Mouse (Mus musculus): ENCODE data around the gene Itgb4. TPM values are rescaled to one million over a fixed set of nuclear protein-coding genes. Genes with fewer than 3 reads are reported as not detected.

Gene Itgb4
- total RNA-seq, 2 experiments from 2014 or later: not detected

GRCm38 (mm10) chr11:116024356-116024808 lies 49.9 kb downstream of the Itgb4 start:
- ATAC-seq (replicated peaks; ENCODE audit: low FRiP score, poor library complexity, severe bottlenecking): peak; percentile 88

GRCm38 (mm10) chr11:116025056-116025845 lies 50.7 kb downstream of the Itgb4 start:
- ATAC-seq (replicated peaks; ENCODE audit: low FRiP score, poor library complexity, severe bottlenecking): no peak

GRCm38 (mm10) chr11:116027756-116028155 lies 53.2 kb downstream of the Itgb4 start, which contains the start of gene H3f3b:
Gene H3f3b (minus strand): TSS chr11:116027962.
- no peak for ATAC-seq (replicated peaks; ENCODE audit: low FRiP score, poor library complexity, severe bottlenecking)

- ATAC-seq (replicated peaks; ENCODE audit: low FRiP score, poor library complexity, severe bottlenecking): no peak
Measured at GRCm38 (mm10) chr11:116028177-116028865, 53.8 kb downstream of the Itgb4 start.

GRCm38 (mm10) chr11:116029086-116029865 lies 54.8 kb downstream of the Itgb4 start:
- no peak for ATAC-seq (replicated peaks; ENCODE audit: low FRiP score, poor library complexity, severe bottlenecking)

- ATAC-seq (replicated peaks; ENCODE audit: low FRiP score, poor library complexity, severe bottlenecking): peak; percentile 87
Measured at GRCm38 (mm10) chr11:116030088-116030897, 55.8 kb downstream of the Itgb4 start, which contains the start of gene Unk. Gene Unk (plus strand): TSS chr11:116030322.

- ATAC-seq (replicated peaks; ENCODE audit: low FRiP score, poor library complexity, severe bottlenecking): peak; percentile 38
Measured at GRCm38 (mm10) chr11:116030898-116031845, 56.7 kb downstream of the Itgb4 start.

- ATAC-seq (replicated peaks; ENCODE audit: low FRiP score, poor library complexity, severe bottlenecking): no peak
Measured at GRCm38 (mm10) chr11:116034584-116034983, 60.1 kb downstream of the Itgb4 start.

GRCm38 (mm10) chr11:116036671-116037070 lies 62.2 kb downstream of the Itgb4 start:
- ATAC-seq (replicated peaks; ENCODE audit: low FRiP score, poor library complexity, severe bottlenecking): no peak

GRCm38 (mm10) chr11:116037826-116038225 lies 63.3 kb downstream of the Itgb4 start:
- ATAC-seq (replicated peaks; ENCODE audit: low FRiP score, poor library complexity, severe bottlenecking): no peak

GRCm38 (mm10) chr11:116040593-116040992 lies 66.1 kb downstream of the Itgb4 start:
- ATAC-seq (replicated peaks; ENCODE audit: low FRiP score, poor library complexity, severe bottlenecking): no peak

GRCm38 (mm10) chr11:116041833-116042232 lies 67.3 kb downstream of the Itgb4 start:
- ATAC-seq (replicated peaks; ENCODE audit: low FRiP score, poor library complexity, severe bottlenecking): no peak

GRCm38 (mm10) chr11:116042372-116043138 lies 68.0 kb downstream of the Itgb4 start:
- ATAC-seq (replicated peaks; ENCODE audit: low FRiP score, poor library complexity, severe bottlenecking): peak; percentile 38; the same call in 1 of the 2 replicates

- no peak for ATAC-seq (replicated peaks; ENCODE audit: low FRiP score, poor library complexity, severe bottlenecking)
Measured at GRCm38 (mm10) chr11:116043286-116043685, 68.8 kb downstream of the Itgb4 start.

- no peak for ATAC-seq (replicated peaks; ENCODE audit: low FRiP score, poor library complexity, severe bottlenecking)
Measured at GRCm38 (mm10) chr11:116045173-116045572, 70.7 kb downstream of the Itgb4 start.

- no peak for ATAC-seq (replicated peaks; ENCODE audit: low FRiP score, poor library complexity, severe bottlenecking)
Measured at GRCm38 (mm10) chr11:116049610-116050009, 75.1 kb downstream of the Itgb4 start.

GRCm38 (mm10) chr11:116050196-116050595 lies 75.7 kb downstream of the Itgb4 start:
- no peak for ATAC-seq (replicated peaks; ENCODE audit: low FRiP score, poor library complexity, severe bottlenecking)
